Mouse (Mus musculus): ENCODE results near the gene Tprn.

Tprn gene

DNA sequence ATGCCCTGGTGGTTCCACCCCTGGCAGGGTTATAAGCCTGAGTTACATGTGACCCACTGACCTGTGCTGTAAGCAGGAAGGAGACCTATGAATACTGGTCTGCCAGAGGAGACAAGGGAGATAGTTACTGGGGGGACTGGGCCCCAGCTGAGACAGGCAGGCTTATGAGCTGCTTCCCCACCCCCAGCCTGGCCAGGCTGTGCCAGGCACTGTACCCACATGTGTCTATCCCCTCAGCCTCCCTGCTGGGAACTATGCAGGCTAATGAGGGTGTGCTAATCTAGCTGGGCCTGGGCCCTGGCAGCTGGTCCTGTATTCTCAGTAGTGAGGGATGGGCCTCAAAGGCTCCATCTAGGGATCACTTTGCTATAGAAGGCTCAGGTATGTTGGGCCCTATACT is 4.8 kb downstream of the Tprn start:
- DNase-seq: no peak

DNA sequence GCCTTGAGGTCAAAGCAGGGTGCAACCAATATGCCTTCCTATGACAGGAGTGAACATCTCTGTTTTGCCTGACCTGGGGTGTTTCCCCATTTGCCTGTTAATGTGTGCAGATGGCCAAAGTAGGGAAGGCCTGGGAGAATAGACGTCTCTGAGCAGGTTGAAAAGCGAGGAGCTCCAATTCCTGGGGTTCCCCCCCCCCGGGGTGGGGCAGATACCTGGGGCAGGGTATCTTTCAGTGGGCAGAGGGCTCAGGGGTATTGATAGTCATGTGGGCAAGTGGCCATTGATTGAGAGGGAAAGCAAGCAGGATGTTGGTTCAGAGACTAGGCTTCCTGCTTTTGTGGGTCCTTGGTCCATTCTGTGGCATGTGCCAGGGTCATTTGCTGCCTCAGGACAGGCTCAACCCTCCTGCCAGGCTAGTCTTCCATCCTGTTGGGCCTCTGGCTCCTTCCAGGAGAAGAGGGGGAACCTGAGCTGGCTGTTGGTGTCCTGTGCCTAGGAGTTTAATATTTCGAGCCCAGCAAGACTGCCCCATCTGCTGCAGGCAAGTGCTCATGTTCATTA is 5.4 kb downstream of the Tprn start:
- DNase-seq: no peak

DNA sequence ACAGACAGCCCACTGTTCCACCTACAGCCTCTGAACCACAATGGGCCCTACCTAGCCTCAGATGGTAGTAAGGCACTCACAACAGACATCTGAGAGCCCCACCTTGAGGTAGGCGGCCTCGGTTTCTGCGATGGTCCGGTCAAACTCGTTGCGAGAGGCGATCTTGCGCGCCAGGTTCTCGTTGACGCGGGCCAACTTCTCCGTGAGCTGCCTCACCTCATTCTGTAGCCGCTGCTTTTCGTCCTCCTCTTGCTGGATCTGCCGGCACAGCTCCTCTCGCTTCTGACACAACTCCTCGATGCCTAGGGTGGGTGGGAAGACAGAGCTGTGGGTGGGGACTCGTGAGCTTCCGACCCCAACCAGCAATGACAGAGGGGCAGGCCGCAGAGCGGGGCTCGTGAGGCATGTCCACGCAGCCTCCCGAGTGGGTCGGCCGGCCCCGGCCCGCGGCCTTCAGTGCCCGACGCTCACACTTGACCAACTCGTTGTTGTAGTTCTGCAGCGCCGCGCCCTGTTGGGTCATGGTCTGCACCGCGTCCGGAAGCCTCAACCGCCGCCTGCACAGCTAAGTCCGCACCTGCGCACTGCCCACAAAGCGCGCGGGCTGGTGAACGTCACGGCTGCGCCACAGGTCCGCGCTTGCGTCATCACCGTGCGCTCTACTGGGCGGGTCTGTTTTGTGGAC is 9.6 kb downstream of the Tprn start, which contains the start of the genes Ssna1 and Anapc2:
Gene Ssna1 (minus strand): TSS at position 612 of the 685 bp plus-strand sequence.
Gene Anapc2 (plus strand): TSS at position 652 of the 685 bp plus-strand sequence.
- peak; percentile 97 for DNase-seq

DNA sequence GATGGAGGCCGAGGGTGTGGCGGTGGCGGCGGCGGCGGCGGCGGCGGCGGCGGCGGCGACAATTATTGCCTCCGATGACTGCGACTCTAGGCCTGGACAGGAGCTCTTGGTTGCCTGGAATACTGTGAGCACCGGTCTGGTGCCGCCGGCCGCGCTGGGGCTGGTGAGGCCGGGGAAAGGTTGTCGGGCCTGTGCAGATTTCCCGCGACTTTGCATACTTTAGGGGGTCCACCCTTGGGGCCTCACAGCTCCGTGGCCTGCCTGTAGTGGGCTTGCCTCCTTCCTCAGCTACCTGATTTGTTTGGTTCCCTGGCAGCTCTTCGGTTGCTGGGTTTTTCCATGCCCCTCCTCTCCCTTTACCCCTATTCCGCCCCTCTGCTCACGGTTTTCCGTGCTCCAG is 10.1 kb downstream of the Tprn start:
- DNase-seq: no peak

DNA sequence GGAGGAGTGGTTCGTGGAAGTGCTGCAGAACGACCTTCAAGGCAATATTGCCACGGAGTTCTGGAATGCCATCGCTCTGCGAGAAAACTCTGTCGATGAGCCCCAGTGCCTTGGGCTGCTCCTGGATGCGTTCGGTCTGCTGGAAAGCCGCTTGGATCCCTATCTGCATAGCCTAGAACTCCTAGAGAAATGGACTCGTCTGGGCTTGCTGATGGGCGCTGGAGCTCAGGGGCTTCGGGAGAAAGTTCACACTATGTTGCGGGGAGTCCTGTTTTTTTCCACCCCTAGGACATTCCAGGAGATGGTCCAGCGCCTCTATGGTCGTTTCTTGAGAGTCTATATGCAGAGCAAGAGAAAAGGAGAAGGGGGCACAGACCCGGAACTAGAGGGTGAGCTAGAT is 10.6 kb downstream of the Tprn start:
- DNase-seq: no peak

DNA sequence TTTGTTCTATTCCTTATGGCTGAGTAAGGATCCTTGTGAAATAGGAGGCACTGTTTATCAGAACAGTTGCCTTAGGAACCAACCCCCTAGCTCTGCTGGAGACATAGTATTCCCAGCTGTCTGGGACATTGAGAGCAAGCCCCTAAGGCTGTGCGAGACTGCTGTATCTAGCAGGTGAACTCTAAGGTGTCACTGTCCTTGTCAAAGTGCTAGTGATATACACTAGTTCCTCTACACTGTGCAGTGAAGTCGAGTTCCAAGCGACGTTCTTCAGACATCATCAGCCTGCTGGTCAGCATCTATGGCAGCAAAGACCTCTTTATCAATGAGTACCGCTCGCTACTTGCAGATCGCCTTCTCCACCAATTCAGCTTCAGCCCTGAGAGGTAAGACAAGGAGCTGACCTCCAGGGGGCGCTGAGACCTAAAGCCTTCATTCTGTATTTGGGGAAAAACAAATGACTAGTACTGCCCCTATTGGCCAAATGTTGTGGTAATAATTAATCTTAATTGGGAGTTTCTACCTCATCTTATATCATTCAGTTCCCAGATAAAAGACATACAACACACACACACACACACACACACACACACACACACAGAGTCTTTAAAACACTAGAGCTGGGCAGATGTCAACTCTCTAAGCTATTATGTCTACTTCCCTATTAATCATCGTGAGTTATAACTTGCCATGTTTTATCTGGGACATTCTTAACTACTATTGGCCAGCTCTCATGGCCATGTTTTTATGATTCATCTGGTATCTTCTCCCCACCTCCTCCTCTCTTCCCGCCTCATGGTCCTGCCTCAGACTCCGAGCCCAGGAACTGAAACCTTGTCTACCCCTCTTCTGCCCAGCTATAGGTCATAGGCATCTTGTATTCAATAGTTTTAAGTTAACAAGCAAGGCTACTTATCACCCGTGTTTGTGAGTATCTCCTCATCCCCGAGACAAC is 16.8 kb downstream of the Tprn start:
- peak; percentile 87 for DNase-seq

DNA sequence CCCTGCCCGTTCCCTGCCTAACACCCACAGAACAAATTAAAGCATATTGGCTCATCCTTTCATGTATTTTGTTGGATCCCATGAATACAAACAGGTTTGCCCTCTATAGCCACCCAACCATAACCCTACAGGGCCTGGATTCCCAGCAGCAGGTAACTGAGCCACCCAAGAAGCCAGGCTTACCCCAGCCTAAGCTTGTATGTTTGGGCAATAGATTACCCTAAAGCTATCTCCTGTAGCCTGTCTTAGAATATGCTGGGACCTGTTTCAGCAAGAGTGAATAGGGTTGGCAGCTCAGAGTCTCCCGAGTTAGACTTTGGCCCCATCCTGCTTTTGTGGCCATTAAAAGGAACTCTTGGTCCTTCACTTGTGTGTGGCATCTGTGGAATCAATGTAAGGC is 23.1 kb downstream of the Tprn start:
- no peak for DNase-seq

DNA sequence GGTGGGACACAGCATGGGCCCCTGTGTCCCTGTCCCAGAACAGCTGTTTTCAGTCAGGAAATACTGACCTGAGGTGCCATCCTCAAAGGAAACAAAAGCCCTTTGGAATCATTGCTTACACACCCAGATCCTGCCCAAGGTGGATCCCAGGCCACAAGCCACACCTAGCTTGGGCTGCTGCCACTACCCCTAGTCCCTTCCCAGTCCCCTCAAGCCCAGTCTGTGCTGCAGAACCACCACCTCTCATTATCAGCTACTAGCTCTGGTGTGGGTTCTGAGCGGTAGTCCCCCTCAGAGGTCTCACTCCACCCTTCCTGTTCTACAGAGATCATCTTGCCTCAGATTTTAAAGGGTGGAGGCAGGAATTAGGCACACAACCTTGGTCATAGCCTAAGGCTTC is 23.9 kb downstream of the Tprn start:
- no peak for DNase-seq

DNA sequence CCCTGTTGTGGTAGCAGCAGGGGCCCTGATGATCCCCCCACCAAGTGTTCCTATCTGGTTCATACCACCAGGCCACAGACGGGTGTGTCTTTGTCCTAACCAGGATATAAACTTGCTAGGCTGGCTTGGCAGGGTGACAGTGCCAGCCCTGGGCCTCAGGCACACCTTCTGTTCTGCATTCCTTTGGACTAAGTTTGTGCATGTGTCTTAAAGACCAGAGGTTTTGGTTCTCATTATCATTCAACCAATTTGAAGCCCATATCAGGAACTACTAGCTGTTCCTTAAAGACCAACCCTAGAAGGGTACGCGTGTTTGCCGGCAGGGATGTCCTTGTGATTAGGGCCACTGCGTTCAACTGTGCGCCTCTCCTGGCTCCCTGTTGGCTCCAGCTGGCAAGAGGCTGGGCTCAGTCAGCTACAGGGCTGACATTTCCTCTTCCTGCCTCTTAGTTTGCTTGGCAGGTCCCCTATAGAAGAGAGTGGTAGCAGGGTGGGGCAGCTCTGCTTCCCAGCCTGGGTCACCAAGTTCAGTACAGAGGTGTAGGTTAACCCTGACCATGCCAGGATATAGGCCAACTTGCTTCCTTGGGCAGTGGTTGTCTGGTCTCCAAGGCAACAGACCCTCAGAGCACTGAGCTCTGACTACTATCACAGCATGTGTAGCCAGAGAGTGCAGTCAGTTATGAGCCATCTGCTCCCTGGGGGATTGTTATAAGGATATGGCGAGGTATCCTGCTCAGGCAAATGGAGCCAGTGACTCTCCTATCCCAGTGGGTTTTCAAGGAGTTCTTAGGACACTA is 24.6 kb downstream of the Tprn start:
- no peak for DNase-seq

DNA sequence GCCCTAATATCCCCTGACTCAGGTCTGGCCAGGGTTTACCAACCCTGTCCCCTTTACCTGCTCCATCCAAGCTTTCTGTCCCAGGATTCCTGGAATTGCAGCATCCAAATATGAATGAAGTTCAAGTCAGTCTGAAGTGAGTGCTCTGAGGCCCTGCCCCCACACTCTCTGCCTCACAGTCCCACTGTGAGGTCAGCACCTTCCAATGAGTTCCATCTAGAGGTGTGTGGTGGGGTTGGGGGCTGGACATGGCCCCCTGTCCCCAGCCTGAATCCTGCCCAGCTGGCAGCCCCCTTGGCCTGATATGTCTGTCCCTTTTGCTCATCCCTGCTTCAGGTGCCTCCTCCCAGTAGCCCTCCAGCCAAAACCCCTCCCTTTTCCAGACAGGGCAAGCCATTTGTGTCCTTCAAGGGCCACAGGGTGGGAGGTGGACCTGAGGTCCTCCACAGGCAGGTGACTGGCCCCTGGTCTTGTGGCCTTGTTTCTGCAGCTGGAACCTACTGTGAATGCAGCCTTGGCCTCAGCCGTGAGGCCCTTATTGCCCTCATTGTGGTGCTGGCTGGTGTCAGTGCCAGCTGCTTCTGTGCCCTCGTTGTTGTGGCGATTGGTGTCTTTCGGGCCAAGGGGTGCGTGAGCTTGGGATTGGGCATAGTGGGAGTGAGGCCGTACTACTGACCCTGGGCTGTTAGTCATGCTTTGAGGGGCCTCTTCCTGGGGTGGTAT is 25.7 kb downstream of the Tprn start, which contains the start of gene Tmem210:
Gene Tmem210 (plus strand): TSS at position 219 of the 723 bp plus-strand sequence.
- DNase-seq: no peak

DNA sequence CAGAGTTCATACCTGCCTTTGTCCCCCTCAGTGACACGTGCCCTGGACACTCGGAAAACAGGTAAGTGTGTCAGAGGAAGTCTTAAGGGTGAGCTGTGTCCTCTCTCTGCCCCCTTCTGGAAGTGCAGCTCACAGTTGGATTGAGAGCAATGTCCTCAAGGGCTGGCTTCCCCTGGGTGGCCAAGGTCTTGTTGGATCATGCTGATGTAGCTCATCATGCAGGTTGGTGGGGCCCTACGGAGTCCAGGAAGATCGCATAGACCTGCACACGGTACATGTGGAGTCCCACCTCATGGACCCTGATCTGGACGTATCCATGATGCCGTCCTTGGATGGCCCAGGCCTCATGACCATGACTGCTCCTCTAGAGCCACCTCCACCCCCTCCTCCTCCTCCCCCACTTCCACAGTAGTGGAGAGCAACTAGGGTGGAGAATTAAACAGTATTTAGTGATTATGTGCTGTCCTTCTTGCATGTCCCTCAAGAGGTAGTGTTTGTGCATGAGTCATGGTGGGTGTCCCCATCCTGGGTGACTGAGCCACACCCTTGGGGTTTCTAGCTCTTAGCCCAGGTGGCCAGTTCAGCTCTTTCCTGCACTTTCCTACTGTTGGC is 26.4 kb downstream of the Tprn start:
- no peak for DNase-seq

DNA sequence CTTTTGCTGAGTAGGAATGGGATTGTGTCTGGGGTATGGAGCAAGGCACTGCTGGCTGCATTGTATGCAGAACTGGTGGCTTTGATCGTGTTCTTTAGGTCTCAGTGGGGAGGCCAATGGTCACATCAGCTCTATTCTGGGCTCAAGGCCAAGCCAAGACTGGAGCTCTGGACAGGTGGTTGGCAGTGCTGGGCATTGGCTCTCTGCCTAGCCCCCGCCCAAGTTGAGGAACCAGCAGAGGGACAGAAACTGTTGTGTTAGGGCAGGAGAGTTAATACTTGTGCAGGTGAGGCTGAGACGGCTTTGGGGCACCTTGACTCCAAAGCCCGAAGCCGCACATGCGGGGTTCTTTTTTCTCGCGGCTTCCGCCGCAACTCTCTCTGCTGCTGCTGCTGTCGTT is 27.2 kb downstream of the Tprn start, which contains the start of gene Lrrc26:
Gene Lrrc26 (plus strand): TSS at position 265 of the 400 bp plus-strand sequence.
- no peak for DNase-seq

DNA sequence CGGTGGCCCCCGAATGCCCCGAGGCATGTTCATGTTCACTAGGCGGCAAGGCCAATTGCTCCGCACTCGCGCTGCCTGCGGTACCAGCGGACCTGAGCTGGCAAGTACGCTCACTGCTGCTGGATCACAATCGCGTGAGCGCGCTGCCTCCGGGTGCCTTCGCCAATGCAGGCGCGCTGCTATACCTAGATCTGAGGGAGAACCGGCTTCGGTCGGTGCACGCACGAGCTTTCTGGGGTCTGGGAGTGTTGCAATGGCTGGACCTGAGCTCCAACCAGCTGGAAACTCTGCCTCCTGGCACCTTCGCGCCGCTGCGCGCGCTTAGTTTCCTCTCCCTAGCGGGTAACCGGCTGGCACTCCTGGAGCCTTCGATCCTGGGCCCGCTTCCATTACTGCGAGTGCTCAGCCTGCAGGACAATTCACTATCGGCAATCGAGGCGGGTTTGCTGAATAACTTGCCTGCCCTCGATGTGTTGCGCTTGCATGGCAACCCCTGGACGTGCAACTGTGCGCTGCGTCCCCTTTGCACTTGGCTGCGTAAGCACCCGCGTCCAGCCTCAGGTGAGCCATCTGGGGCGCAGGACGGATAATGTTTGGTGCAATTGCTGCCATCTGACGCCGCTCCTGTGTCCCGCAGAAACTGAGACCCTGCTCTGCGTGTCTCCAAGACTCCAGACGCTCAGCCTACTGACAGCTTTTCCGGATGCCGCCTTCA is 27.8 kb downstream of the Tprn start:
- DNase-seq: peak; percentile 69

DNA sequence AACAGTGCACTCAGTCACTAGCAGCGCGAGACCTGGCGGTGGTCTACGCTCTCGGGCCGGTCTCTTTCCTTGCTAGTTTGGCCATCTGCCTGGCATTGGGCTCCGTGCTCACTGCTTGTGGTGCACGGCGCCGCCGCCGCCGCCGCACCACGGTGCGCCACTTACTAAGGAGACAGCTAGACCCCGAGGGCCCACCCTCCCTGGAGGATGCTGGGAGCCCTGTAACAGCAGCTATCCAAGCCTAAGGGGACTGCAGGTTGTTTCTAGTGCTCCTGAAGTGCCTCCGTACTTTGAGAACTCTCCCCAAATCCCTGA is 28.4 kb downstream of the Tprn start:
- peak; percentile 60 for DNase-seq

DNA sequence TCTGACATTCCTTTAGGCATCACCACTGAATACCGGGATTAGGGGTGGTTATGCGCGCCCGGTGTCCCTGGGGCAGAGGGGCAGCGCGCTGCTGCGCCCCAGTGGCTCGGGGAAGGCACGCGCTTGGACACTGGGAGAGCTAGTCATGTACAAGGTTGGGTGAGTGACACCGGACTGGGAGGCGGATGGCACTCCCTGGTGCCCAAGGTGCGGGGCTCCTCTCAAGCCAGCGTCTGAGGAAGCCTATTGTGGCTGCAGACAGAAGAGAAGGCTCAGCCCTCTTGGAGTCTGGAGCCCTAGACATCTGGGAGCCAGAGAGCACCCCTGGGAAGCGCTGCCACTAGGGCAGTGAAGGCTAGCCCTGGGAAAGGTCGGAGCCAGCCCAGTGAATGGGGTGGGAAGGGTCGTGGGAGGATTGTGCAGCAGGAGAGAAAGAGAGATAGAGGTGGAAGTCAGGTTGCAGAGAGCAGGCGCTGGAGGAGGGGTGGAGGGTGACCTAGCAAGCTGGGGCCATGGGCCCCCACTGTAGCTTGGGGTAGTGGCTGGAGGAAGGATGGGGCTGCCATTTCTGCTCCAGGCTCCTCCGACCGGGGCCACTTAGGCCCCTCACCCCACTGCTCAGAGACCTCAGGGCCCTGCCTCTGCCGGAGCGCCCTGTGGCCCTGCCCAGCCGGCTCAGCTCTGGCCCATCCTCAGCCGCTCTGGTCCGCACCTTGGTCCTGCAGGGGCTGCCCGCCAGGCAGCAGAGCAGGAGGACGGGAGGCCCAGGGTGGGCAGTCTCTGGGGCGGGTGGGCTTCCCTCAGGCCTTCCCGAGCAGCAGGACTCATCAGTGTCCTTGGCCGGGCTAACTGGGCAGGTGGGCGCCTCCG is 29.0 kb downstream of the Tprn start:
- no peak for DNase-seq

DNA sequence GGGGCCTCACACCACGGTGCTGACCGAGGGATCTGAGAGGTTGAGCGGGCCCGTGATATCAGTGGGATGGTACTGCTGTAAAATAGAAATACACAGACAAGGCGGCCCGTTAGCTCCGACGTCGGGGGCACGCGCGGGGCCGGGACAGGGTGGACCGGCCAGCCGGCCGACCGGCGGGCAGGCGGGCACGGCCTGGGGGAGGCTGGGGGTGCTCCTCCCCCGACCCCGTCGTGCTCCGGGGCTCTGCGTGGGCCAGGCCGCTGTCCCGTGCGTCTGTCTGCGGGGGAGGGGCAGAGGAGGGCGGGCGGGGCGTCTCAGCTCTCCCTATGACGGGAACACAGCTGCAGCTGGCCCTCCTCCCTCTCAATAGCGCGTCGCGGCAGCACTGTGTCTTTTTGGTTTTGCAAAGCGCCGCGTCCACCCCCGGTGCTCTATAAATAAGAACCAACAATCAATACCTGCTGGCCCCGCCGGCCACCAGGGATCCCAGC is 29.7 kb downstream of the Tprn start:
- DNase-seq: peak; percentile 60

DNA sequence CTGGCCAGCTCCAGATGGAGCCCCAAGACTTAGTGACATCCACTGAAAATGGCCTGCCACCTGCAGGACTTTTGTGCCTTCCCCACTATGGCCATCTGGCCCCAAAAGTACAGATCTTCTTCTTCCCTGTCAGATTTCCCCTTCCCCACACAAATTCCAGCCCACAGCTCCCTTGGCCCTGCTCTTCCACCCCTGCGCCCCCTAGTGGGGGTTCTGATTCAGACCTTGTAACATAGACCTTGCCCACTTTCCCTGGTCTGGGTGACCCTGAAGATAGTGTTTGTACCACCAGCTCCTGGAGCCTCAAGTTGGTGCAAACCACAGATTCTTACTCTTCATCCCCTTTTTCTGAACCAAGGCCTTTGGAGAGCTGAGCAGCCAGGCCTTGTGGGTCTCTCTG is 30.4 kb downstream of the Tprn start:
- peak; percentile 83 for DNase-seq

DNA sequence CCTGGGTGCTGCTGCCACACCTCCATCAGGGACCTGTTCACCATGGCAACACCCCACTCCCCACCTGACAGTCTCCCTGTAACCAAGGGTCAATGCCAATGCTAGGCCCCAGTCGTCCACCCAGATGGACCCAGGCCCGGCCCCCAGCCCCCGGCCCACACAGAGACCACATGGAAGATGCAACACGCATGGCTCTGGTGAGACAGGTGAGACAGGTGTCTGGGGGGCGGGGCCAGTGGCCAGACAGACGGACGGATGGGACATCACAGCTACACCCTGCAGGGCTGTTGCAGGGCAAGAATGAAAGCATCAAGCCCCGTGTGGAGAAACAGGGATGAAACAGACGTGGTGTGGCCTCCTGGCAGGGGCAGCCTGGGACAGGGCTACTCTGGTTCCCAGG is 31.3 kb downstream of the Tprn start:
- no peak for DNase-seq

DNA sequence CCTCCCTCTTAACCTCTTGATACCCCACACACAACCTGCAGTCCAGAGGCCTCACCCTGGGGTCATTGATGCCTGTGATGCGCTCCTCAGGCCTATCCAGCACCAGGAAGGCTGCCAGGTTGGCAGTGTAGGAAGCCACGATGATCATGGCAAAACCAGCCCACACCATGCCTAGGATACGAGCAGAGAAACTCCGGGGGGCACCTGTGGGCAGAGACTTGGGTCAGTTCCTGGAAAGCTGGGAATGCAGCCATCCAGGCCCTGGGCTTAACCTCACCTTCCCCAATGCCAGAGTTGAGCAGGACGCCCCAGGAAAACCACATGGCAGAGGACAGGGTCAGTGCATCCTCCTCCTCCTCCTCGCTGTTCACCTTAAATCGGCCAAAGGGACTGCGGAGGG is 34.7 kb downstream of the Tprn start:
- no peak for DNase-seq

DNA sequence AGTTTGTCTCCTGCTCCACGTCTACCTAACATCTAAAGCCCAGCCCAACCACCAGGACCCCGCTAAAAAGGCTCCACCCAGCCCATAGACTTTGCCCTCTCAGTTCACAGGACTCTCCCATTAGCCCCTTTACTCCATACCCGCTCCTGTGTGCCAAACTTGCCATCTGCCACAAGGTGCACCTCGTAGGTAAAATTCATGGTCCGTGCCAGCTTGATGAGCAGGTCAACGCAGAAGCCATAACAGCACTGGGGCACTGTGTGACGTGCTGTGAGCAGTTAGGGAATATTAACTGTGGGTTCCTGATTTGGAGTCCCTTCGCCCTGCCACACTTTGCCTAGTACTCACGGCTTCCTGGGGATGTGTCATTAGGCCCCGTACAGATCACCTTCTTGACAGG is 35.6 kb downstream of the Tprn start:
- no peak for DNase-seq

Data from right cerebral cortex, postnatal 14 days (tissue).